ENCODE assay signal across 26 mouse cellular contexts in the genomic region with DNA sequence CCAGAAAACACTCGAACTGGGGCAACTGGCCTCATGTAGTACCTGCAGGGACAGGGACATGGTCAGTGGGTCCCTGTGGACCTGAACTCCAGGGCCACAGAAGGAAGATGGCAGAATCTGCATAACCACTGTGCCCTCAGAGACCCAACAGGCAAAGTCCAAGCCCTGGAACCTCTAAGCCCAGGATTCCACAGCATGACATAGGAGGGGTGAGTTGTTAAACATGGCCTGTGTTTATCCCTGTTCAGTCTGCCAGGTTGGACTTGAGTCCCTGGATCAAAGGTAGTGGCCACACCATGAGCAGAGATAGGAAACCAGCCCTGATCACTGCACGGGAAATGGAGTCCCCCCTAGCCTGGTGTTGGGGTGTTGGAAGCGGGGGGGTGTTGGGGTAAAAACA. TPM values are rescaled to one million over a fixed set of nuclear protein-coding genes. Genes with fewer than 3 reads are reported as not detected.
DNase-seq lines count a peak whose midpoint lies in the region; ATAC-seq and TF ChIP-seq lines count a peak whose summit lies in the region.
"Had no signal": no experiment of that assay in that cellular context is flagged by ENCODE, and none has a peak within 500 bp of the region (broad histone marks: within the 10 kb centered on the region; RNA-seq: fewer than 3 reads in every experiment).

No protein-coding gene starts in this region.

- WGBS in liver, embryonic 13.5 days (ENCODE audit: insufficient replicate concordance): 59% methylated on average over 3 of the region's 3 CpGs
- WGBS in liver, embryonic 12.5 days (ENCODE audit: insufficient replicate concordance): 66% methylated on average over 3 of the region's 3 CpGs
- 79% methylated on average over 3 of the region's 3 CpGs for WGBS in liver, postnatal 0 days (ENCODE audit: insufficient replicate concordance)

- TF ChIP-seq EP300 in liver, postnatal 0 days (IDR thresholded peaks at IDR 0.05; ENCODE audit: low read depth): no peak

- 0 out of 2 replicates have a peak, but pooled peaks have one; percentile 20 for ATAC-seq in liver, embryonic 13.5 days (ENCODE audit: low read depth)
- ATAC-seq in liver, embryonic 12.5 days: no peak
- ATAC-seq in liver, postnatal 0 days: peak; percentile 49
- ATAC-seq: forebrain, embryonic 13.5 days; forebrain, embryonic 16.5 days; Patski had no signal

- peaks cover 22% of the 10 kb centered on the region for H3K36me3 ChIP-seq in liver, embryonic 13.5 days
- peaks cover 40% of the 10 kb centered on the region for H3K36me3 ChIP-seq in liver, embryonic 12.5 days
- peaks cover 13% of the 10 kb centered on the region; the same call in 1 of the 2 replicates for H3K36me3 ChIP-seq in liver, postnatal 0 days (replicated peaks; ENCODE audit: insufficient read depth, low read length)

- no peak for TF ChIP-seq CTCF in liver, postnatal 0 days (IDR thresholded peaks at IDR 0.05; ENCODE audit: low read depth)

- H3K27ac ChIP-seq in liver, embryonic 13.5 days: no peak overlapping the region
- no peak overlapping the region for H3K27ac ChIP-seq in liver, embryonic 12.5 days
- H3K27ac ChIP-seq in liver, postnatal 0 days (ENCODE audit: low read depth): no peak overlapping the region
- H3K27ac ChIP-seq: forebrain, embryonic 10.5 days; forebrain, embryonic 13.5 days; heart, adult 2 months; heart, embryonic 10.5 days; heart, embryonic 13.5 days had no signal

- no peaks in the 10 kb centered on the region for H3K4me1 ChIP-seq in liver, embryonic 13.5 days (replicated peaks)
- no peaks in the 10 kb centered on the region for H3K4me1 ChIP-seq in liver, embryonic 12.5 days
- no peaks in the 10 kb centered on the region for H3K4me1 ChIP-seq in liver, postnatal 0 days (ENCODE audit: insufficient read depth)
- H3K4me1 ChIP-seq: heart, embryonic 10.5 days; heart, embryonic 13.5 days had no signal

- no peaks in the 10 kb centered on the region for H3K9me3 ChIP-seq in liver, embryonic 13.5 days (replicated peaks)
- H3K9me3 ChIP-seq in liver, embryonic 12.5 days (replicated peaks): 0 out of 2 replicates have a peak, but pooled peaks cover 6% of the 10 kb centered on the region
- H3K9me3 ChIP-seq in liver, postnatal 0 days (ENCODE audit: low read length): no peaks in the 10 kb centered on the region
- H3K9me3 ChIP-seq: heart, embryonic 10.5 days had no signal

- no peak overlapping the region for H3K4me3 ChIP-seq in liver, embryonic 13.5 days (replicated peaks)
- H3K4me3 ChIP-seq in liver, embryonic 12.5 days: no peak overlapping the region
- no peak overlapping the region for H3K4me3 ChIP-seq in liver, postnatal 0 days (ENCODE audit: low read depth, low read length)
- H3K4me3 ChIP-seq: forebrain, embryonic 10.5 days; forebrain, embryonic 13.5 days; heart, adult 2 months; heart, embryonic 10.5 days; heart, embryonic 13.5 days had no signal

- peak; percentile 41 for DNase-seq in kidney, adult 11 months
- no peak for DNase-seq in kidney, postnatal 14 days
- DNase-seq in kidney, adult 9 months: peak; percentile 79
- DNase-seq in kidney, postnatal 4 days: no peak
- DNase-seq in liver, embryonic 13.5 days: no peak
- no peak for DNase-seq in liver, postnatal 0 days
- DNase-seq: adrenal gland, postnatal 10 days; adrenal gland, postnatal 36 days; B cell, adult 2 months; cerebellum, adult 18-20 months; cerebellum, adult 9-10 months; cerebellum, postnatal 14 days; gastrocnemius, postnatal 10 days; gastrocnemius, postnatal 36 days; heart, adult 2 months; heart, postnatal 14 days; heart, postnatal 4 days had no signal

- H3K4me2 ChIP-seq in liver, embryonic 13.5 days: no peak overlapping the region
- no peak overlapping the region for H3K4me2 ChIP-seq in liver, embryonic 12.5 days
- no peak overlapping the region for H3K4me2 ChIP-seq in liver, postnatal 0 days (ENCODE audit: low read depth, low read length)
- H3K4me2 ChIP-seq: forebrain, embryonic 13.5 days; heart, embryonic 13.5 days had no signal

- H3K27me3 ChIP-seq in liver, embryonic 13.5 days: no peaks in the 10 kb centered on the region
- no peaks in the 10 kb centered on the region for H3K27me3 ChIP-seq in liver, embryonic 12.5 days (replicated peaks)
- no peaks in the 10 kb centered on the region for H3K27me3 ChIP-seq in liver, postnatal 0 days (ENCODE audit: insufficient read depth, low read length)
- H3K27me3 ChIP-seq: CH12.LX; forebrain, embryonic 13.5 days; Patski had no signal

- no peak overlapping the region for H3K9ac ChIP-seq in liver, embryonic 13.5 days
- H3K9ac ChIP-seq in liver, embryonic 12.5 days: no peak overlapping the region
- no peak overlapping the region for H3K9ac ChIP-seq in liver, postnatal 0 days (replicated peaks)
- H3K9ac ChIP-seq: forebrain, embryonic 13.5 days; heart, embryonic 13.5 days had no signal

RNA-seq across cellular contexts. Expression of a gene that starts 20.2 kb away (rescaled TPM):
- polyA plus RNA-seq in liver, embryonic 13.5 days (2015; fragmentation: Nextera tagmentation; extraction: Ambion mirVana): 0.06 and 0.16 TPM in 2 replicates
- 0.19 and 0.23 TPM in 2 replicates for polyA plus RNA-seq in liver, embryonic 12.5 days (2016; fragmentation: Nextera tagmentation; extraction: Ambion mirVana)
- 0.28 and 0.40 TPM in 2 replicates for polyA plus RNA-seq in liver, postnatal 0 days (2015; fragmentation: Nextera tagmentation; extraction: Ambion mirVana)
- polyA plus RNA-seq: G1E had no signal

RNA-seq across cellular contexts. Expression of a gene that starts 36.1 kb away (rescaled TPM):
- polyA plus RNA-seq in liver, embryonic 13.5 days (2015; fragmentation: Nextera tagmentation; extraction: Ambion mirVana): 3.3 and 4.3 TPM in 2 replicates
- 3.6 and 4.2 TPM in 2 replicates for polyA plus RNA-seq in liver, embryonic 12.5 days (2016; fragmentation: Nextera tagmentation; extraction: Ambion mirVana)
- 3.4 and 3.9 TPM in 2 replicates for polyA plus RNA-seq in liver, postnatal 0 days (2015; fragmentation: Nextera tagmentation; extraction: Ambion mirVana)

Comparison
In these comparisons a context has a peak if more than half of its experiments do, and no peak if none do; other contexts are left out.
1. DNase-seq: peak in kidney, adult 11 months (single experiment) and kidney, adult 9 months (single experiment); none in kidney, postnatal 14 days (single experiment), kidney, postnatal 4 days (0 of 2), liver, embryonic 13.5 days (single experiment) and liver, postnatal 0 days (single experiment).